Mouse (Mus musculus) MEL (cell line): Measurements from ENCODE around the gene Fam213a.

Experiments
- CTCF ChIP-seq, 3 experiments: IDR thresholded peaks in 2 of 3; conservative IDR thresholded peaks in 1 of 3; 2 replicates each; pipeline ENCODE4 v1.5.1; 2011 to 2012; ENCODE audit warnings: low read length in 3 of 3, low read depth in 2 of 3, mild to moderate bottlenecking in 2 of 3, improper control_type of control experiment in 1 of 3, inconsistent platforms in 1 of 3, mixed read lengths in 1 of 3, moderate library complexity in 1 of 3; ENCODE audit not compliant: control insufficient read depth in 1 of 3, insufficient read depth in 1 of 3, poor library complexity in 1 of 3, severe bottlenecking in 1 of 3
- HCFC1 ChIP-seq: IDR thresholded peaks from 2 replicates; pipeline ENCODE4 v1.6.1; 2012; ENCODE audit warnings: low read depth, mild to moderate bottlenecking, inconsistent platforms, low read length, improper control_type of control experiment, moderate library complexity
- POLR2A ChIP-seq, 2 experiments: IDR thresholded peaks; 2 replicates each; pipeline ENCODE4 v1.6.1; 2011 to 2012; ENCODE audit warnings: low read length in 2 of 2, mild to moderate bottlenecking in 2 of 2, control low read depth in 1 of 2, improper control_type of control experiment in 1 of 2, low read depth in 1 of 2, moderate library complexity in 1 of 2; ENCODE audit not compliant: control insufficient read depth in 1 of 2, insufficient read depth in 1 of 2, poor library complexity in 1 of 2
- RCOR1 ChIP-seq: IDR thresholded peaks from 2 replicates; pipeline ENCODE4 v1.6.1; 2012; ENCODE audit warnings: low read depth, mild to moderate bottlenecking, inconsistent platforms, low read length, improper control_type of control experiment
- TBP ChIP-seq: IDR thresholded peaks from 2 replicates; pipeline ENCODE4 v1.8.0; 2011; ENCODE audit warnings: low read depth, low read length, improper control_type of control experiment
- TCF12 ChIP-seq: IDR thresholded peaks from 2 replicates; pipeline ENCODE4 v1.6.1; 2014; ENCODE audit warnings: low read depth, mild to moderate bottlenecking, inconsistent platforms, low read length, improper control_type of control experiment, moderate library complexity
- ZC3H11A ChIP-seq: IDR thresholded peaks from 2 replicates; pipeline ENCODE4 v1.6.1; 2012; ENCODE audit warnings: low read depth, mild to moderate bottlenecking, inconsistent platforms, low read length, improper control_type of control experiment

DNA sequence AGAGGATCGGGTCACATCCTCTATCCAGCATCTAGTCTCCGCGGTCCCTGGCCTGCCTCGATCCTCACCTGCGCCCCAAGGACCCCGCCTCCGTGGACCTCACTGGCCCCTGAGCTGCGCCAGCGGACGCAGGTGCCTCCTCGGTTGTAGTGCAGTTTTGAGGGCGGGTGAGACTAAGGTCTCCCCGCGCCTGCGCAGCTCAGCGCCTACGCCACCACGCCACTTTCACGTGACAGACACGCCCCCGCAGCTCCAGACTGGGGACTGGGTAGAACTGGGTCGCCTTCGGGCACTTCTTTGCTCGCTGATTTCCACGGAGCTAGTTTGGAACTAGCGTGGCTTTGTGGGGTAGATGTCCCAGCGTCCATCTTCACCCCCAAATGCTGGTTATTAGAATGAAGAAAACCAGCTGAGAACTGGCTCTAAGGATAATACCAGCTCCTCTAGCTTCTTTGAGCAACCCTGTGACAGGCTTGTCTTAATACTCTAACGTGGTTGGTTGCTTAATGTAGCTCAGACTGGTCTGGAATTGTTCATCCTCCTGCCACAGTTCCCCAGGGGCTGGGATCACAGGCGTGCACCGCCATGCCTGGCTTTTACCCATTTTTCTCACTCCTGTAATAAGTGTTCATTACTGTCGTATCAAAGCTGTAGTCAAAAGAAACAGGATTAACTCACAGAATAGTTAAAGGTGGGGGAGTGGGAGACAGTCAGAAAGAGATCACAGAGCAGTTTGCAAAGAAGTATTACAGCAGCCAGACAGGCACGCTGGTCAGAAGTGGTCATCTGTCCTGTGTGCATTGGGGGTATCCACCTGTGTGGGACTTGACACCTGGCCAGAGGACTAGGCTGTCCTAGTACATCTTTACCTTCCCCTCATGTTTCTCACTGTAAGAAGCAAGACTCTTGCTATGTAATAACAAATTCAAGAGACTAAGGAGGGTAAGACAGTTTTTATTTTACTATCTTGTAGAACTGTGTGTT, at the start of gene Fam213a:
- peak; percentile 76 to 81 for TF ChIP-seq POLR2A (IDR thresholded peaks at IDR 0.05; ENCODE audit: control insufficient read depth in 1 of 2, insufficient read depth in 1 of 2, low read depth in 1 of 2, low read length in 2 of 2, poor library complexity in 1 of 2)
- TF ChIP-seq CTCF (IDR thresholded peaks at IDR 0.05 in 2 of 3, conservative IDR thresholded peaks at IDR 0.05 in 1 of 3; ENCODE audit: control insufficient read depth in 1 of 3, insufficient read depth in 1 of 3, low read depth in 2 of 3, low read length in 3 of 3, poor library complexity in 1 of 3, severe bottlenecking in 1 of 3), result no peak
- peak; percentile 52; the same call in 1 of the 2 replicates for TF ChIP-seq TCF12
- TF ChIP-seq RCOR1, result no peak
- TF ChIP-seq HCFC1, result no peak
- no peak for TF ChIP-seq ZC3H11A
- TF ChIP-seq TBP, result no peak
